Mouse (Mus musculus) lung, postnatal 0 days (tissue): ENCODE measurements around the gene Ubl4b. TPM values are rescaled to one million over a fixed set of nuclear protein-coding genes. Genes with fewer than 3 reads are reported as not detected.

ENCODE experiments used
- ATAC-seq: fragments of 200-750 bp; cut with Nextera tagmentation; 2 replicates; pipeline ENCODE4 v1.8.0; 2017; ENCODE audit warnings: moderate library complexity
- DNase-seq: peaks from one replicate; pipeline ENCODE4 v3.0.0-alpha.2; 2016; ENCODE audit warnings: low spot score
- H3K27ac ChIP-seq: fragments of 300-500 bp; sonication (generic); 2 replicates; pipeline ENCODE4 v1.5.1; 2014; ENCODE audit warnings: antibody characterized with exemption, mild to moderate bottlenecking, low read length, mixed read lengths
- H3K27me3 ChIP-seq: fragments of 300-500 bp; sonication (generic); replicated peaks from 2 replicates; pipeline ENCODE4 v1.6.1; 2014; ENCODE audit warnings: low read length, mixed read lengths; ENCODE audit not compliant: insufficient read depth
- H3K36me3 ChIP-seq: fragments of 300-500 bp; sonication (generic); 2 replicates; pipeline ENCODE4 v1.6.1; 2014; ENCODE audit warnings: low read length, mixed read lengths; ENCODE audit not compliant: insufficient read depth
- H3K4me1 ChIP-seq: fragments of 300-500 bp; sonication (generic); 2 replicates; pipeline ENCODE4 v1.6.1; 2014; ENCODE audit warnings: antibody characterized with exemption, low read depth, low read length, mixed read lengths; ENCODE audit not compliant: insufficient read depth
- H3K4me2 ChIP-seq: fragments of 300-500 bp; sonication (generic); replicated peaks from 2 replicates; pipeline ENCODE4 v1.6.1; 2014; ENCODE audit warnings: low read depth, mild to moderate bottlenecking, low read length, moderate library complexity, mixed read lengths
- H3K4me3 ChIP-seq: fragments of 300-500 bp; sonication (generic); 2 replicates; pipeline ENCODE4 v1.5.1; 2014; ENCODE audit warnings: low read depth, low read length
- H3K9ac ChIP-seq: fragments of 300-500 bp; sonication (generic); replicated peaks from 2 replicates; pipeline ENCODE4 v1.6.1; 2014; ENCODE audit warnings: low read depth, mild to moderate bottlenecking
- H3K9me3 ChIP-seq: fragments of 300-500 bp; sonication (generic); 2 replicates; pipeline ENCODE4 v1.6.1; 2016; ENCODE audit warnings: low read length, mixed read lengths
- CTCF ChIP-seq: IDR thresholded peaks from 2 replicates; pipeline ENCODE4 v1.5.1; 2016; ENCODE audit warnings: antibody characterized with exemption, mild to moderate bottlenecking
- EP300 ChIP-seq: IDR thresholded peaks from 2 replicates; pipeline ENCODE4 v1.6.1; 2016; ENCODE audit warnings: antibody characterized with exemption, mild to moderate bottlenecking, control low read depth
- WGBS: fragments of 180-500 bp; shearing (Covaris S2); extraction: QIAGEN DNeasy Blood & Tissue Kit; methylation state at CpG from one replicate; pipeline ENCODE4 v1.1.7; 2014; 5-methylcytosine and 5-hydroxymethylcytosine counted together
- polyA plus RNA-seq: library from polyadenylated mRNA; unstranded; fragments of >200 nt; fragmentation: Nextera tagmentation; extraction: Ambion mirVana; gene quantifications from 2 replicates; pipeline ENCODE4 v1.2.1, GENCODE M21; 2015

Gene Ubl4b
- polyA plus RNA-seq, 1 experiment from 2014 or later = not detected

DNA sequence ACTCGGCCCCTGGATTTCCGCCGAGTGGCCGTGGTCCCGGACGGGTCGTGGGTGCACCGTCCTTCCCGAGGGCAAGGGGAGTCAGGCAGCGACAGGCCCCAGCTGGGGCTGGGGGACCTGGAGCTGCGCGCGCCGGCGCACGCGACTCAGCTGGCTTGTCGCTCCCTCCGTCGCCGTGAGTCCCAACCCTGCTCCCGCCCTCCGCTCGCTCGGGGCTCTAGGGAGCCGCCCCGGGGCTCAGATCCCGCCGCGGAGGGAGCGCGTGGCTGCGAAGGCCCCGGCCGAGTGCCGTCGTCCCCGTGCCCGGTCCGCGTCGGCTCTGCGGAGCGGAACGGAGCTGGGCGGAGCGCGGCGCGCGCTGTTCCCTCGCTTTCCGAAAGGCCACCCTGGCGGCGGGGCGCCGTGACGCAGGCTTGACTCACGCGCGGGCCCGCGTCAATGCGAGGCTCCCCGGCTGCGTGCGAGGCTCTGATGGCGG, 37.2 kb downstream of the Ubl4b start, which contains the start of gene Slc6a17:
Gene Slc6a17, minus strand, starts transcription at position 388 of the 478 bp plus-strand sequence.
- Histone ChIP-seq H3K9me3 (no peaks in the 10 kb centered on the region), H3K4me3 (peak within 1 kb of the TSS; percentile 42), H3K9ac (no peak within 1 kb of the TSS), H3K4me1 (0 out of 2 replicates have a peak, but pooled peaks cover 5% of the 10 kb centered on the region), H3K27ac (no peak within 1 kb of the TSS), H3K4me2 (peak within 1 kb of the TSS; percentile 86), H3K27me3 (peaks cover 35% of the 10 kb centered on the region), H3K36me3 (no peaks in the 10 kb centered on the region)
- ATAC-seq (peak; percentile 67), DNase-seq (peak; percentile 39)
- TF ChIP-seq EP300 = no peak
- TF ChIP-seq CTCF = peak; percentile 49
- WGBS = 3% methylated on average over 43 of the region's 68 CpGs

DNA sequence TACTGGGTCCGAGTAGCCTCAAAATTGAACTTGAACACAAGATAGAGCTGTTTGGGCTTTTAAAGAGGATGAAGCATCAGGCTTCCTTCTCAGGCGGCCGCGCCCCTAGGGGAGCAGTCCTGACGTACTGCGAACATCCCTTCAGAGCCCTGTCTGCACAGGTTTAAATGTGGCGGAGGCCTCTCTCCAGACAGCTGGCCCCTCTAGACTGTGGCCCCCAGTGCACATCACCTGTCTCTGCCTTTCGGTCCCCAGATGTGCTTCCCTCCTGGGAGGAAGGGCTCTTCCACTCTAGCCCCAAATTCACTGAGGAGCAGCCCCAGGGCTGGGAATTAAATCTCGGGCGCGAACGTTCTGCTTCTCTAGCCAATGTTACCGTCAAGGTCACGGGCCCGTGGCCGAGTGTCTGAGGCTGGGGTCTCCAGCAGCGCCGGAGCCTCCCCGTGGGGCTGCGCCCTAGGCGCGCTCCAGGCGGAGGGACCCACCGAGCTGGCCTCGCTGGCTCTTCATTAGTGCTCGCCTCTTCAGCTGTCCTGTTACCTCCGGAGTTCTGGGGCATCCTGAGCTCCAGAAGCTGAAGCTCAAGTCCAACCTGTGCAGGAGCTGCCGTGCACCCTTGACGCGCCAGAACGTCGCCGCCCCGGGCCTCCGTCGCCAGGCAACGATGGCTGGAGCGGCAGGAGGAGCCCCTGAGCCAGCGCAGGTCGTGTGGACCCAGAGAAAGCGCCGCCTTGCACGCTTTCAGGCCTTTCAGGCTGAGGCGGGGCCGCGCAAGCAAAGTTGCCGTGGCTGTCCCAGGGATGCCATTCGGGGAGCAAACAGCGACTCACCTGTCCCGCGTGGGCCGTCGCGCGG, 37.9 kb downstream of the Ubl4b start:
- ATAC-seq = peak; percentile 48
- Histone ChIP-seq H3K4me3 (peak overlapping the region; percentile 42), H3K27ac (no peak overlapping the region), H3K4me1 (0 out of 2 replicates have a peak, but pooled peaks cover 5% of the 10 kb centered on the region), H3K36me3 (no peaks in the 10 kb centered on the region), H3K9me3 (no peaks in the 10 kb centered on the region), H3K4me2 (peak overlapping the region; percentile 86), H3K27me3 (peaks cover 35% of the 10 kb centered on the region), H3K9ac (no peak overlapping the region)
- DNase-seq = no peak
- 6% methylated on average over 55 of the region's 55 CpGs for WGBS
- TF ChIP-seq EP300 (no peak), CTCF (peak; percentile 16; the same call in 1 of the 2 replicates)

DNA sequence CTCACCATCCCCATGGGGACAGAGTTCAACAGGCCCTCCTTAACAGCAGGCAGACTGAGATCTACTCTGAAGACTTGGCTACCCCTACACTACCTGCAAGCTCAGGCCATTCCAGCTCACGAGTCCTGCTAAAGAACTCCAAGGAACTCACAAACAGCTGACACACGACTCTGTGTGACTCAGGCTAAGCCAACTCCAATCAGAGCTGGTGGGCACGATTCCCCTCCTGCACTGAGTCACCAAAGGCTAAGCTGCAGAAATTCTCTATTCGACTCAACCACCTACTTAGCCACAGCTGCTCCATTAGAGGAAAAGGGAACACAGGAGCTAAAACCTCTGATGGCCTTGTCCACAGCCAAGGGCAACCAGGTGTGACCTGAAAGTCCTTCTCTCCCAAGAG, 38.9 kb downstream of the Ubl4b start:
- TF ChIP-seq EP300 = no peak
- TF ChIP-seq CTCF = no peak
- no peak overlapping the region for H3K4me2 ChIP-seq
- WGBS = 70% methylated on average over 4 of the region's 4 CpGs

DNA sequence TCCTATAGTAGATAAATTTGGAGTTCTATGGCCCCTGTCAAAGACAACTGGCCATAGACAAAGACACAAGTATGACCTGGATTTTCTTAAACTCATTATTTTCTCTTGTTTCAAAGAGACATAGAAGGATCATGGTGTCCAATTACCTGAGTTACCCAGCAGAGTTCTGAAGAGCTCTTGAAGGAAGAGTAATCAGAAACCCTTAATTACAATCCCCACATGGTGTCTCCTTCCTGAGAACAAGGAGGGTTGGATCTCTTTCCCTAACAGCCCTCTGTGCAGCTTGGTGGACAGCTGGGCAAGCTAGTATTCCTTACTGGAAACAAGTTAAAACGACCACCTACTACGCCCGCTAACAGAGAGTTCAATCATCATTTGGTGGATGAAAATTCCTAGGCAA, 43.5 kb downstream of the Ubl4b start:
- H3K4me2 ChIP-seq = no peak overlapping the region
- H3K4me1 ChIP-seq = no peaks in the 10 kb centered on the region
- H3K27ac ChIP-seq = no peak overlapping the region
- no peak overlapping the region for H3K4me3 ChIP-seq
- no peak overlapping the region for H3K9ac ChIP-seq
- peaks cover 8% of the 10 kb centered on the region; the same call in 1 of the 2 replicates for H3K27me3 ChIP-seq
- 83% methylated on average over 3 of the region's 3 CpGs for WGBS
- H3K36me3 ChIP-seq = no peaks in the 10 kb centered on the region
- no peak for DNase-seq
- H3K9me3 ChIP-seq = no peaks in the 10 kb centered on the region
- no peak for TF ChIP-seq CTCF
- TF ChIP-seq EP300 = no peak
- no peak for ATAC-seq

More for the DNA sequence above, 38.9 kb downstream of the Ubl4b start:
- H3K4me1 ChIP-seq = 0 out of 2 replicates have a peak, but pooled peaks cover 5% of the 10 kb centered on the region
- H3K9ac ChIP-seq = no peak overlapping the region
- DNase-seq = no peak
- no peak overlapping the region for H3K27ac ChIP-seq
- no peak overlapping the region for H3K4me3 ChIP-seq
- peaks cover 35% of the 10 kb centered on the region for H3K27me3 ChIP-seq
- H3K36me3 ChIP-seq = no peaks in the 10 kb centered on the region
- H3K9me3 ChIP-seq = no peaks in the 10 kb centered on the region
- no peak for ATAC-seq

DNA sequence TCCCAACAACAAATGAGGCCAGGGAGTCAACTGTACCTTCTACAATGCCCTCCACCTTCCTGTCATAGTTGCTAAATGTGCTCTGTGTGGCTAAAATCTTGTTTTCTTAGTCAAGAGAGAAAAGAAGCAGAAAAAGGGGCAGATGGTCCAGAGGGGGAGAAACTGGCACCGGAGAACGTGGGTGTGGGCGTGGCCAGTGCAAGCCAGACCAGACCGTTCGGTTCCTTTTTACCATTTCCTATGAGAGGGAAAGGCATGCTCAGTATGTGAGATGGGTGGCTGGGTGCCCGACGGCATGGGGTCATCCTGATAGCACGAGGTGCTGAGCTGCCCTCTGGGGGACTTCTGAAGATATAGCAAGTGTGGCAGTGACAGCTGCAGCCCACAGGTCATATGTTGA, 46.2 kb downstream of the Ubl4b start:
- Histone ChIP-seq H3K9ac (no peak overlapping the region), H3K9me3 (no peaks in the 10 kb centered on the region), H3K4me2 (no peak overlapping the region), H3K27me3 (no peaks in the 10 kb centered on the region), H3K4me3 (no peak overlapping the region), H3K36me3 (no peaks in the 10 kb centered on the region), H3K27ac (no peak overlapping the region), H3K4me1 (no peaks in the 10 kb centered on the region)
- no peak for ATAC-seq
- no peak for DNase-seq
- TF ChIP-seq CTCF (no peak), EP300 (no peak)
- WGBS = 47% methylated on average over 8 of the region's 8 CpGs

DNA sequence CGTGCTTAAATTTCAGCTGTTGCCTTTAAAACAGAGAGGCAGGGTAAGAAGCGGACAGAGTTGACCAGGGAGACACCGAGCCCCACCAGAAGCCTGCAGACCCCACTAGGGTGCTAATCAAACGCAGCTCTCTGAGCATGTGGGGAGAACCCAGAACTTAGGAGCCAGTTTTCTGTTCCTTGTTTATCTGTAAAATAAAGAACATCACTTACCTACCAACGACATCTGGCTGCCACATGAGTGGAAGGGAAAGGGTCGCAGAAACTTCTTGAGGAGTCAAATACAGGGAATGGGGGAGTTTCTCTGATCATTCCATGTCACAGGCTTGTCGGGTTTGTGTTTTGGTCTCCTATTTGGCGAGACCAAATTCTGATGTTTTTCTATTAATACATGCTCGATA, 46.9 kb downstream of the Ubl4b start:
- no peak overlapping the region for H3K4me3 ChIP-seq
- no peaks in the 10 kb centered on the region for H3K27me3 ChIP-seq
- H3K4me2 ChIP-seq = no peak overlapping the region
- DNase-seq (no peak), ATAC-seq (no peak)
- H3K36me3 ChIP-seq = no peaks in the 10 kb centered on the region
- no peak overlapping the region for H3K27ac ChIP-seq
- no peak for TF ChIP-seq EP300
- no peak for TF ChIP-seq CTCF
- no peaks in the 10 kb centered on the region for H3K4me1 ChIP-seq
- H3K9ac ChIP-seq = no peak overlapping the region
- 85% methylated on average over 9 of the region's 9 CpGs for WGBS
- no peaks in the 10 kb centered on the region for H3K9me3 ChIP-seq
